Mouse (Mus musculus): Measurements from ENCODE around the gene Lima1. TPM values are rescaled to one million over a fixed set of nuclear protein-coding genes. Genes with fewer than 3 reads are reported as not detected.
A peak's percentile ranks its signal among the peaks of the same experiment; 100 is the strongest.
"Not testable (repeated sequence)": the region's sequence is repeated elsewhere in the genome, so short reads cannot be mapped to it uniquely, and the experiment has no call there.

Gene Lima1
- total RNA-seq (2014; fragmentation: Nextera tagmentation): 3.5 and 13.8 TPM in 2 replicates
- total RNA-seq (2017): 3.0 and 7.2 TPM in 2 replicates

GRCm38 (mm10) chr15:99875334-99875869 lies at the start of gene Lima1:
TSS of gene Lima1 (minus strand) at chr15:99875456.
- peak; percentile 99 for ATAC-seq (replicated peaks; ENCODE audit: poor library complexity, severe bottlenecking)

GRCm38 (mm10) chr15:99919601-99920158 lies 44.4 kb upstream of the Lima1 start:
- no peak for ATAC-seq (replicated peaks; ENCODE audit: poor library complexity, severe bottlenecking)

- no peak for ATAC-seq (replicated peaks; ENCODE audit: poor library complexity, severe bottlenecking)
These were observed 42.0 kb upstream of the Lima1 start for GRCm38 (mm10) chr15:99917264-99917663.

GRCm38 (mm10) chr15:99914613-99915012 lies 39.4 kb upstream of the Lima1 start:
- ATAC-seq (replicated peaks; ENCODE audit: poor library complexity, severe bottlenecking): no peak

GRCm38 (mm10) chr15:99911785-99912184 lies 36.5 kb upstream of the Lima1 start:
- ATAC-seq (replicated peaks; ENCODE audit: poor library complexity, severe bottlenecking): no peak

GRCm38 (mm10) chr15:99909339-99909996 lies 34.2 kb upstream of the Lima1 start:
- peak; percentile 53 for ATAC-seq (replicated peaks; ENCODE audit: poor library complexity, severe bottlenecking)

- peak; percentile 86 for ATAC-seq (replicated peaks; ENCODE audit: poor library complexity, severe bottlenecking)
These were observed 32.3 kb upstream of the Lima1 start for GRCm38 (mm10) chr15:99907514-99907913.

- ATAC-seq (replicated peaks; ENCODE audit: poor library complexity, severe bottlenecking): no peak
These were observed 31.8 kb upstream of the Lima1 start for GRCm38 (mm10) chr15:99907041-99907440.

GRCm38 (mm10) chr15:99904841-99905240 lies 29.6 kb upstream of the Lima1 start:
- no peak for ATAC-seq (replicated peaks; ENCODE audit: poor library complexity, severe bottlenecking)

GRCm38 (mm10) chr15:99904333-99904732 lies 29.1 kb upstream of the Lima1 start:
- peak; percentile 78 for ATAC-seq (replicated peaks; ENCODE audit: poor library complexity, severe bottlenecking)

- ATAC-seq (replicated peaks; ENCODE audit: poor library complexity, severe bottlenecking): no peak
These were observed 28.0 kb upstream of the Lima1 start for GRCm38 (mm10) chr15:99903227-99903626.

- ATAC-seq (replicated peaks; ENCODE audit: poor library complexity, severe bottlenecking): no peak
These were observed 27.5 kb upstream of the Lima1 start for GRCm38 (mm10) chr15:99902786-99903185.

GRCm38 (mm10) chr15:99896621-99897020 lies 21.4 kb upstream of the Lima1 start:
- no peak for ATAC-seq (replicated peaks; ENCODE audit: poor library complexity, severe bottlenecking)

- no peak for ATAC-seq (replicated peaks; ENCODE audit: poor library complexity, severe bottlenecking)
These were observed 16.1 kb upstream of the Lima1 start for GRCm38 (mm10) chr15:99891355-99891754.

GRCm38 (mm10) chr15:99890412-99891236 lies 15.4 kb upstream of the Lima1 start:
- ATAC-seq (replicated peaks; ENCODE audit: poor library complexity, severe bottlenecking): no peak

- ATAC-seq (replicated peaks; ENCODE audit: poor library complexity, severe bottlenecking): no peak
These were observed 14.1 kb upstream of the Lima1 start for GRCm38 (mm10) chr15:99889275-99889874.

- not testable (repeated sequence) for ATAC-seq (replicated peaks; ENCODE audit: poor library complexity, severe bottlenecking)
These were observed 11.9 kb upstream of the Lima1 start for GRCm38 (mm10) chr15:99887130-99887529.

- no peak for ATAC-seq (replicated peaks; ENCODE audit: poor library complexity, severe bottlenecking)
These were observed 8.8 kb upstream of the Lima1 start for GRCm38 (mm10) chr15:99884038-99884437.

GRCm38 (mm10) chr15:99878541-99878940 lies 3.3 kb upstream of the Lima1 start:
- no peak for ATAC-seq (replicated peaks; ENCODE audit: poor library complexity, severe bottlenecking)

GRCm38 (mm10) chr15:99874612-99875333 lies 483 bp downstream of the Lima1 start:
- 0 out of 2 replicates have a peak, but pooled peaks have one; percentile 4 for ATAC-seq (replicated peaks; ENCODE audit: poor library complexity, severe bottlenecking)
